Mouse (Mus musculus): ENCODE results near the gene Bst2. TPM values are rescaled to one million over a fixed set of nuclear protein-coding genes. Genes with fewer than 3 reads are reported as not detected.
A peak's percentile ranks its signal among the peaks of the same experiment; 100 is the strongest.

Gene Bst2
- polyA plus RNA-seq, 1 experiment from 2014 or later, result 46.5 TPM

DNA sequence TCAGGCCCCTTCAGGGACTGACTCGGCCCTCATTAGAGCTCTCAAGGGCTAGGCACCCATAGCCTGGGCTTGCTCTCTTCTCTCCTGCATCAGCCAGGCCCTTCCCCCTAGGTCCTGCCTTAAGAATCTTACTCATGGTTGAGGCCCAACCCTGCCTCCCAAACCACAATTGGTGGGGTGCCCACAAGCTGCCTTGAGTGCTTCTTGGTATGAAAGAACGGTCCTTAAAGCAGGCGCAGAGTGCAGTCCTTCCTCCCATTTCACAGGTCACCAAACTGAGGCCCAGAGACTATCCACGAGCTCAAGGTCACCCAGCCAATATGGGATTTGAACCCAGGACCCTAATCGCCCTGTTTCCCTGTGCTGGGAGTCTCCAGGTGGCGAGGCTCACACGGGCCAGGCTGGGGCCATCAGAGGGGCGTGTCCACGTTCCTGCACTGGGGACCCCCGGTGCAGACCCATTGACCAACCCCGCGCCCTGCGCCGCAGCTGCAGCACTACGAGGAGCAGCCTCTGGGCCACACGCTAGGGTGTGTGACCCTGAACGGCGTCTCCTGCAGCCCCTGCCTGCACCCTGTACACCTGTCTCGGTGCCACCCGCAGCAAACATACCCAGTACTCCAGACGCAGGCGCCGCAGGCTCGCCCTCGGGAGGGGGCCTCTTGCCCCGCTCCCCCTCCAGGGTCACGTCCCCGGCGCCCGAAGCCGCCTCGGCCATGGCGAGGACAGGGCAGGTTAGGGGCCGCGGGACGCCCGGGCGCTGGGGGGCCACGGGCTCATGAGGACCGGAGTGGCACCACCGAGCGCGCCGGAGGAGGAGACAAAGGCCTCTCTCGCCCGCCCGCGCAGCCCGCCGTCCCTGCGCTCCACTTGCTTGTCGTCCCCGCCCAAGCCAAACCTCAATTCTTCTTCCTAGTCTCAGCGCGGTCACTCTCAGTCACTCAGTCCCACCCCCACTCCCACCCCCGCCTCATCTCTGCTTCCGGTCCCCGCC is 51.8 kb downstream of the Bst2 start, which contains the start of gene Ano8:
TSS of gene Ano8 (minus strand) at position 822 of the 994 bp plus-strand sequence.
- H3K4me2 ChIP-seq (ENCODE audit: low read depth, low read length), result peak within 1 kb of the TSS; percentile 89
- no peaks in the 10 kb centered on the region for H3K36me3 ChIP-seq (ENCODE audit: control insufficient read depth, insufficient read depth, low read length)
- peak within 1 kb of the TSS; percentile 92 for H3K9ac ChIP-seq (ENCODE audit: low read length)
- H3K27ac ChIP-seq (ENCODE audit: low read length), result peak within 1 kb of the TSS; percentile 53; the same call in 1 of the 2 replicates
- H3K9me3 ChIP-seq (replicated peaks; ENCODE audit: control insufficient read depth, low read length), result no peaks in the 10 kb centered on the region
- H3K4me1 ChIP-seq (ENCODE audit: control insufficient read depth, insufficient read depth, low read length), result peaks cover 24% of the 10 kb centered on the region
- H3K4me3 ChIP-seq (replicated peaks; ENCODE audit: low read length), result peak within 1 kb of the TSS; percentile 83
- H3K27me3 ChIP-seq (ENCODE audit: control insufficient read depth, insufficient read depth, low read length), result no peaks in the 10 kb centered on the region
- WGBS, result 4% methylated on average over 57 of the region's 58 CpGs
- peak; percentile 70; the same call in 1 of the 2 replicates for ATAC-seq (ENCODE audit: insufficient read depth, low FRiP score)

GRCm38 (mm10) chr8:71484736-71485135 is 52.5 kb downstream of the Bst2 start:
- WGBS, result 96% methylated on average over 19 of the region's 19 CpGs

More at GRCm38 (mm10) chr8:71484736-71485135, 52.5 kb downstream of the Bst2 start:
- Histone ChIP-seq H3K27ac (ENCODE audit: low read length) (no peak overlapping the region), H3K4me1 (ENCODE audit: control insufficient read depth, insufficient read depth, low read length) (peaks cover 22% of the 10 kb centered on the region), H3K36me3 (ENCODE audit: control insufficient read depth, insufficient read depth, low read length) (no peaks in the 10 kb centered on the region), H3K27me3 (ENCODE audit: control insufficient read depth, insufficient read depth, low read length) (no peaks in the 10 kb centered on the region), H3K4me2 (ENCODE audit: low read depth, low read length) (peak overlapping the region; percentile 89; the same call in 1 of the 2 replicates), H3K9ac (ENCODE audit: low read length) (0 out of 2 replicates have a peak overlapping the region, but pooled peaks have one; percentile 92), H3K4me3 (replicated peaks; ENCODE audit: low read length) (no peak overlapping the region), H3K9me3 (replicated peaks; ENCODE audit: control insufficient read depth, low read length) (no peaks in the 10 kb centered on the region)
- no peak for ATAC-seq (ENCODE audit: insufficient read depth, low FRiP score)

Other genes with a start within 250 kb of the Bst2 start
- 90.2 and 91.5 TPM in 2 replicates for gene Use1, start 170.6 kb downstream of the Bst2 start, polyA plus RNA-seq (2015; fragmentation: Nextera tagmentation; extraction: Ambion mirVana)
- gene Ocel1, start 166.2 kb downstream of the Bst2 start, polyA plus RNA-seq (2015; fragmentation: Nextera tagmentation; extraction: Ambion mirVana), result 5.6 and 6.5 TPM in 2 replicates
- gene Nr2f6, start 155.5 kb downstream of the Bst2 start, polyA plus RNA-seq (2015; fragmentation: Nextera tagmentation; extraction: Ambion mirVana), result 17.3 and 24.1 TPM in 2 replicates
- 12.7 and 12.8 TPM in 2 replicates for gene Ushbp1, start 141.7 kb downstream of the Bst2 start, polyA plus RNA-seq (2015; fragmentation: Nextera tagmentation; extraction: Ambion mirVana)
- 72.2 and 77.4 TPM in 2 replicates for gene Babam1, start 140.6 kb downstream of the Bst2 start, polyA plus RNA-seq (2015; fragmentation: Nextera tagmentation; extraction: Ambion mirVana)
- 38.7 and 42.5 TPM in 2 replicates for gene Ankle1, start 131.4 kb downstream of the Bst2 start, polyA plus RNA-seq (2015; fragmentation: Nextera tagmentation; extraction: Ambion mirVana)
- gene Abhd8, start 73.8 kb downstream of the Bst2 start, polyA plus RNA-seq (2015; fragmentation: Nextera tagmentation; extraction: Ambion mirVana), result 23.5 and 27.5 TPM in 2 replicates
- gene Mrpl34, start 72.5 kb downstream of the Bst2 start, polyA plus RNA-seq (2015; fragmentation: Nextera tagmentation; extraction: Ambion mirVana), result 126 and 148 TPM in 2 replicates
- gene Dda1, start 68.3 kb downstream of the Bst2 start, polyA plus RNA-seq (2015; fragmentation: Nextera tagmentation; extraction: Ambion mirVana), result 87.1 and 89.1 TPM in 2 replicates
- 0.26 and 0.27 TPM in 2 replicates for gene Ano8, start 51.5 kb downstream of the Bst2 start, polyA plus RNA-seq (2015; fragmentation: Nextera tagmentation; extraction: Ambion mirVana)
- gene Gtpbp3, start 49.4 kb downstream of the Bst2 start, polyA plus RNA-seq (2015; fragmentation: Nextera tagmentation; extraction: Ambion mirVana), result 11.0 and 14.8 TPM in 2 replicates
- 79.7 and 81.8 TPM in 2 replicates for gene Plvap, start 25.7 kb downstream of the Bst2 start, polyA plus RNA-seq (2015; fragmentation: Nextera tagmentation; extraction: Ambion mirVana)
- gene Ccdc194, start 11.7 kb downstream of the Bst2 start, polyA plus RNA-seq (2015; fragmentation: Nextera tagmentation; extraction: Ambion mirVana), result 0.32 and 0.40 TPM in 2 replicates
- 101 and 103 TPM in 2 replicates for gene Mvb12a, start 5.5 kb upstream of the Bst2 start, polyA plus RNA-seq (2015; fragmentation: Nextera tagmentation; extraction: Ambion mirVana)
- 2.9 and 3.2 TPM in 2 replicates for gene Tmem221, start 21.4 kb upstream of the Bst2 start, polyA plus RNA-seq (2015; fragmentation: Nextera tagmentation; extraction: Ambion mirVana)
- 0.08 TPM in 1 of 2 replicates, not detected in the other for gene Nxnl1, start 29.1 kb upstream of the Bst2 start, polyA plus RNA-seq (2015; fragmentation: Nextera tagmentation; extraction: Ambion mirVana)
- 35.2 and 41.4 TPM in 2 replicates for gene Slc27a1, start 31.4 kb upstream of the Bst2 start, polyA plus RNA-seq (2015; fragmentation: Nextera tagmentation; extraction: Ambion mirVana)
- 200 and 206 TPM in 2 replicates for gene Pgls, start 54.7 kb upstream of the Bst2 start, polyA plus RNA-seq (2015; fragmentation: Nextera tagmentation; extraction: Ambion mirVana)
- gene Fam129c, start 60.2 kb upstream of the Bst2 start, polyA plus RNA-seq (2015; fragmentation: Nextera tagmentation; extraction: Ambion mirVana), result 3.2 and 4.0 TPM in 2 replicates
- gene Colgalt1, start 73.5 kb upstream of the Bst2 start, polyA plus RNA-seq (2015; fragmentation: Nextera tagmentation; extraction: Ambion mirVana), result 60.1 and 69.2 TPM in 2 replicates
- 1.1 and 1.2 TPM in 2 replicates for gene Unc13a, start 134.3 kb upstream of the Bst2 start, polyA plus RNA-seq (2015; fragmentation: Nextera tagmentation; extraction: Ambion mirVana)
- gene Jak3, start 138.8 kb upstream of the Bst2 start, polyA plus RNA-seq (2015; fragmentation: Nextera tagmentation; extraction: Ambion mirVana), result 9.3 and 9.5 TPM in 2 replicates
- 1.1 and 1.7 TPM in 2 replicates for gene Insl3, start 151.8 kb upstream of the Bst2 start, polyA plus RNA-seq (2015; fragmentation: Nextera tagmentation; extraction: Ambion mirVana)
- 12.2 and 15.0 TPM in 2 replicates for gene B3gnt3, start 164.3 kb upstream of the Bst2 start, polyA plus RNA-seq (2015; fragmentation: Nextera tagmentation; extraction: Ambion mirVana)
- 6.1 and 7.0 TPM in 2 replicates for gene Fcho1, start 188.3 kb upstream of the Bst2 start, polyA plus RNA-seq (2015; fragmentation: Nextera tagmentation; extraction: Ambion mirVana)